In the genomic region with DNA sequence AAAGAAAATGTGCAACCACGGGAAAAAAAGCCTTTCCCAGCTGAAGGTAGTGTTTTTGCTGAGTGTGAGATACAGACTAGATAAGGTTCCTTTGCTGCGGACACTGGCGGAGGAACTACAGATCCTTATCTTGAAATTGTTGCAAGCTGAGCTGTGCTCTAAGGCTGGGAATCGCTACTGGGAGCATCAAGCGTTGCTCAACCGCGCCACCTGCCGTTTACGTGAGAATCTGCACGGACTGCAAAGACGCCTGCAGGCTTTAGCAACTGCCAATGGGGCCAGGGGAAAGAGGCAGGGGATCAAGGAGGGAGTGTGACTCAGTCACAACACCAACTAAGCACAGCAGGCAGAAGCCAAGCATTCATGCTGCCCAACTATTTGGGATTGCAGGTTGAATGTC, we compare ENCODE assay signal across 8 mouse cellular contexts.
DNase-seq lines count a peak whose midpoint lies in the region; ATAC-seq and TF ChIP-seq lines count a peak whose summit lies in the region.

No protein-coding gene starts in this region.

- H3K27ac ChIP-seq in embryonic facial prominence, embryonic 11.5 days (replicated peaks; ENCODE audit: low read depth, low read length): no peak overlapping the region
- H3K27ac ChIP-seq in heart, embryonic 10.5 days: no peak overlapping the region
- no peak overlapping the region for H3K27ac ChIP-seq in liver, adult 2 months (replicated peaks; ENCODE audit: insufficient read depth, low read depth, low read length)

- H3K36me3 ChIP-seq in embryonic facial prominence, embryonic 11.5 days (replicated peaks; ENCODE audit: control insufficient read depth, insufficient read depth, low read depth, low read length): no peaks in the 10 kb centered on the region
- no peaks in the 10 kb centered on the region for H3K36me3 ChIP-seq in heart, embryonic 10.5 days
- H3K36me3 ChIP-seq in liver, adult 2 months (ENCODE audit: control insufficient read depth, insufficient read depth, low read length): no peaks in the 10 kb centered on the region
- H3K36me3 ChIP-seq in splenic B cell, adult 2 months (ENCODE audit: control insufficient read depth, insufficient read depth, low read length, poor library complexity, severe bottlenecking): no peaks in the 10 kb centered on the region

- no peak overlapping the region for H3K4me2 ChIP-seq in embryonic facial prominence, embryonic 11.5 days (ENCODE audit: low read depth, low read length)

- no peaks in the 10 kb centered on the region for H3K9me3 ChIP-seq in embryonic facial prominence, embryonic 11.5 days (replicated peaks; ENCODE audit: control insufficient read depth, low read length)
- H3K9me3 ChIP-seq in heart, embryonic 10.5 days: no peaks in the 10 kb centered on the region

- H3K27me3 ChIP-seq in embryonic facial prominence, embryonic 11.5 days (ENCODE audit: control insufficient read depth, insufficient read depth, low read length): no peaks in the 10 kb centered on the region
- H3K27me3 ChIP-seq in heart, embryonic 10.5 days (ENCODE audit: insufficient read depth, poor library complexity, severe bottlenecking): no peaks in the 10 kb centered on the region
- no peaks in the 10 kb centered on the region for H3K27me3 ChIP-seq in liver, adult 2 months (ENCODE audit: control insufficient read depth, insufficient read depth, low read length)
- H3K27me3 ChIP-seq in splenic B cell, adult 2 months (ENCODE audit: control insufficient read depth, insufficient read depth, low read length, poor library complexity, severe bottlenecking): no peaks in the 10 kb centered on the region

- under 1% methylated on average over 11 of the region's 11 CpGs for WGBS in embryonic facial prominence, embryonic 11.5 days
- WGBS in heart, embryonic 10.5 days: under 1% methylated on average over 11 of the region's 11 CpGs
- WGBS in liver, adult 2 months: under 1% methylated on average over 11 of the region's 11 CpGs

- TF ChIP-seq POLR2A in liver, adult 2 months (IDR thresholded peaks at IDR 0.05; ENCODE audit: extremely low read depth, insufficient read depth, low read length): no peak

- TF ChIP-seq CTCF in liver, adult 2 months (IDR thresholded peaks at IDR 0.05; ENCODE audit: low read depth, low read length): peak; percentile 97

- no peaks in the 10 kb centered on the region for H3K79me2 ChIP-seq in liver, adult 2 months (ENCODE audit: control insufficient read depth, insufficient read depth, low read length)

- H3K9ac ChIP-seq in embryonic facial prominence, embryonic 11.5 days (replicated peaks; ENCODE audit: low read length): no peak overlapping the region
- no peak overlapping the region for H3K9ac ChIP-seq in liver, adult 2 months (ENCODE audit: low read depth, low read length)

- peak; percentile 94 for DNase-seq in 3T3-L1 (ENCODE audit: low read depth, low spot score)
- DNase-seq in adrenal gland, postnatal 14 days: peak; percentile 91
- DNase-seq in embryonic facial prominence, embryonic 11.5 days (ENCODE audit: low spot score): peak; percentile 92
- peak; percentile 88 for DNase-seq in heart, embryonic 10.5 days (ENCODE audit: low spot score)
- peak; percentile 70 for DNase-seq in kidney, adult 9 months
- DNase-seq in liver, adult 2 months (ENCODE audit: extremely low read depth, low read depth, low spot score): peak; percentile 59
- DNase-seq in natural killer cell, adult 2 months (ENCODE audit: low spot score in 2 of 2): peak; percentile 49 to 56
- DNase-seq in splenic B cell, adult 2 months (ENCODE audit: low read depth, low spot score): peak; percentile 81

- H3K4me1 ChIP-seq in embryonic facial prominence, embryonic 11.5 days (ENCODE audit: control insufficient read depth, insufficient read depth, low read length): no peaks in the 10 kb centered on the region
- H3K4me1 ChIP-seq in heart, embryonic 10.5 days: peaks cover 9% of the 10 kb centered on the region
- H3K4me1 ChIP-seq in liver, adult 2 months (ENCODE audit: control insufficient read depth, insufficient read depth, low read length): peaks cover 12% of the 10 kb centered on the region

- no peak; the same call in 1 of the 2 replicates for ATAC-seq in embryonic facial prominence, embryonic 11.5 days (replicated peaks; ENCODE audit: insufficient number of reproducible peaks, low FRiP score, low TSS enrichment, low read depth)

- no peak overlapping the region for H3K4me3 ChIP-seq in embryonic facial prominence, embryonic 11.5 days (ENCODE audit: low read depth, low read length)
- H3K4me3 ChIP-seq in heart, embryonic 10.5 days: peak overlapping the region; percentile 32; the same call in 1 of the 2 replicates
- no peak overlapping the region for H3K4me3 ChIP-seq in liver, adult 2 months (ENCODE audit: insufficient read depth, low read depth, low read length)
